Mouse (Mus musculus) yolk sac, embryonic 10.5 days (tissue): ENCODE measurements around the gene Esr2.
"Not testable (repeated sequence)": the region's sequence is repeated elsewhere in the genome, so short reads cannot be mapped to it uniquely, and the experiment has no call there.

Experiments
- DNase-seq: peaks from one replicate; pipeline ENCODE4 v3.0.0-alpha.2; 2017; ENCODE audit warnings: low spot score

The Esr2 gene

GRCm38 (mm10) chr12:76152389-76152788 is 24.7 kb downstream of the Esr2 start:
- DNase-seq: not testable (repeated sequence)

- DNase-seq: no peak
Observed at GRCm38 (mm10) chr12:76136701-76137100, 40.4 kb downstream of the Esr2 start.

GRCm38 (mm10) chr12:76133081-76133480 is 44.0 kb downstream of the Esr2 start:
- DNase-seq: not testable (repeated sequence)

- no peak for DNase-seq
Observed at GRCm38 (mm10) chr12:76132591-76132990, 44.5 kb downstream of the Esr2 start.

- DNase-seq: no peak
Observed at GRCm38 (mm10) chr12:76130891-76131290, 46.2 kb downstream of the Esr2 start.

GRCm38 (mm10) chr12:76130281-76130680 is 46.8 kb downstream of the Esr2 start:
- peak; percentile 9 for DNase-seq

GRCm38 (mm10) chr12:76128831-76129230 is 48.2 kb downstream of the Esr2 start:
- no peak for DNase-seq

- no peak for DNase-seq
Observed at GRCm38 (mm10) chr12:76128306-76128705, 48.8 kb downstream of the Esr2 start.

GRCm38 (mm10) chr12:76123223-76123622 is 53.8 kb downstream of the Esr2 start:
- no peak for DNase-seq

- DNase-seq: peak; percentile 11
Observed at GRCm38 (mm10) chr12:76117632-76118153, 59.4 kb downstream of the Esr2 start.

- no peak for DNase-seq
Observed at GRCm38 (mm10) chr12:76116577-76116976, 60.5 kb downstream of the Esr2 start.

GRCm38 (mm10) chr12:76111046-76111445 is 66.0 kb downstream of the Esr2 start:
- no peak for DNase-seq

- DNase-seq: no peak
Observed at GRCm38 (mm10) chr12:76109646-76110405, 67.2 kb downstream of the Esr2 start.

GRCm38 (mm10) chr12:76104596-76105351 is 72.3 kb downstream of the Esr2 start:
- no peak for DNase-seq

- no peak for DNase-seq
Observed at GRCm38 (mm10) chr12:76102621-76103020, 74.4 kb downstream of the Esr2 start.

GRCm38 (mm10) chr12:76095117-76096035 is 81.7 kb downstream of the Esr2 start:
- DNase-seq: no peak

- DNase-seq: no peak
Observed at GRCm38 (mm10) chr12:76093613-76094588, 83.2 kb downstream of the Esr2 start.

- no peak for DNase-seq
Observed at GRCm38 (mm10) chr12:76092789-76093466, 84.1 kb downstream of the Esr2 start.

- DNase-seq: no peak
Observed at GRCm38 (mm10) chr12:76087025-76087424, 90.0 kb downstream of the Esr2 start.
